ENCODE assay signal across 21 mouse cellular contexts in genomic region chr3:121699401-121699800, GRCm38 (mm10). TPM values are rescaled to one million over a fixed set of nuclear protein-coding genes. Genes with fewer than 3 reads are reported as not detected.
DNase-seq lines count a peak whose midpoint lies in the region; ATAC-seq lines count a peak whose summit lies in the region.
"Had no signal": no experiment of that assay in that cellular context is flagged by ENCODE, and none has a peak within 500 bp of the region (broad histone marks: within the 10 kb centered on the region; RNA-seq: fewer than 3 reads in every experiment).

No protein-coding gene starts in this region.

- no peak overlapping the region for H3K4me2 ChIP-seq in neural tube, embryonic 11.5 days (ENCODE audit: low read depth)
- H3K4me2 ChIP-seq in hindbrain, embryonic 13.5 days: no peak overlapping the region
- H3K4me2 ChIP-seq in midbrain, embryonic 15.5 days: no peak overlapping the region

- no peak overlapping the region for H3K9ac ChIP-seq in neural tube, embryonic 11.5 days (ENCODE audit: low read length)
- no peak overlapping the region for H3K9ac ChIP-seq in hindbrain, embryonic 13.5 days
- no peak overlapping the region for H3K9ac ChIP-seq in midbrain, embryonic 15.5 days

- peak overlapping the region; percentile 82 for H3K27ac ChIP-seq in neural tube, embryonic 11.5 days (ENCODE audit: low read depth, low read length)
- peak overlapping the region; percentile 90 for H3K27ac ChIP-seq in hindbrain, embryonic 13.5 days
- peak overlapping the region; percentile 89 for H3K27ac ChIP-seq in midbrain, embryonic 15.5 days
- H3K27ac ChIP-seq: heart, adult 2 months had no signal

- no peak for DNase-seq in neural tube, embryonic 11.5 days (ENCODE audit: low spot score)
- DNase-seq in neural tube, embryonic 10.5 days (ENCODE audit: extremely low spot score, low spot score): no peak
- no peak for DNase-seq in urinary bladder, postnatal 25 days (ENCODE audit: low spot score)
- no peak for DNase-seq in cerebellum, postnatal 14 days
- DNase-seq: adrenal gland, adult 2 months; cerebellum, adult 8-10 months; kidney, adult 9 months; lung, postnatal 36 days; right cerebral cortex, postnatal 14 days had no signal

- no peak for ATAC-seq in neural tube, embryonic 11.5 days (ENCODE audit: insufficient read depth, low FRiP score, low TSS enrichment)
- 0 out of 2 replicates have a peak, but pooled peaks have one; percentile 7 for ATAC-seq in hindbrain, embryonic 13.5 days (ENCODE audit: low FRiP score)
- peak; percentile 34 for ATAC-seq in midbrain, embryonic 15.5 days (replicated peaks)
- ATAC-seq in activated CD4-positive, CD25-positive, alpha-beta regulatory T cell, adult 4 months: no peak
- ATAC-seq: inflammation-experienced regulatory T-cells, adult 6 months had no signal

- H3K4me1 ChIP-seq in neural tube, embryonic 11.5 days (ENCODE audit: control insufficient read depth, insufficient read depth, low read length): peaks cover 18% of the 10 kb centered on the region; the same call in 1 of the 2 replicates
- peaks cover 32% of the 10 kb centered on the region for H3K4me1 ChIP-seq in hindbrain, embryonic 13.5 days (replicated peaks)
- H3K4me1 ChIP-seq in midbrain, embryonic 15.5 days: peaks cover 28% of the 10 kb centered on the region

- no peaks in the 10 kb centered on the region for H3K36me3 ChIP-seq in neural tube, embryonic 11.5 days (ENCODE audit: control insufficient read depth, insufficient read depth, low read length)
- H3K36me3 ChIP-seq in hindbrain, embryonic 13.5 days: no peaks in the 10 kb centered on the region
- H3K36me3 ChIP-seq in midbrain, embryonic 15.5 days (replicated peaks): no peaks in the 10 kb centered on the region

- 70% methylated on average over 4 of the region's 4 CpGs for WGBS in neural tube, embryonic 11.5 days
- WGBS in hindbrain, embryonic 13.5 days: 73% methylated on average over 4 of the region's 4 CpGs
- 74% methylated on average over 4 of the region's 4 CpGs for WGBS in midbrain, embryonic 15.5 days

- H3K4me3 ChIP-seq in neural tube, embryonic 11.5 days (ENCODE audit: low read depth, low read length): no peak overlapping the region
- no peak overlapping the region for H3K4me3 ChIP-seq in hindbrain, embryonic 13.5 days
- no peak overlapping the region for H3K4me3 ChIP-seq in midbrain, embryonic 15.5 days
- H3K4me3 ChIP-seq: heart, adult 2 months had no signal

- no peaks in the 10 kb centered on the region for H3K27me3 ChIP-seq in neural tube, embryonic 11.5 days (ENCODE audit: control insufficient read depth, insufficient read depth, low read length)
- H3K27me3 ChIP-seq in hindbrain, embryonic 13.5 days: no peaks in the 10 kb centered on the region
- H3K27me3 ChIP-seq in midbrain, embryonic 15.5 days (replicated peaks): no peaks in the 10 kb centered on the region

- H3K9me3 ChIP-seq in neural tube, embryonic 11.5 days (ENCODE audit: control insufficient read depth, low read length): no peaks in the 10 kb centered on the region
- H3K9me3 ChIP-seq in hindbrain, embryonic 13.5 days: no peaks in the 10 kb centered on the region
- H3K9me3 ChIP-seq in midbrain, embryonic 15.5 days: no peaks in the 10 kb centered on the region

RNA-seq across cellular contexts. Expression of gene F3, which starts 23.9 kb away (rescaled TPM):
- 8.2 and 9.0 TPM in 2 replicates for polyA plus RNA-seq in neural tube, embryonic 11.5 days (2014; fragmentation: Nextera tagmentation; extraction: Ambion mirVana)
- polyA plus RNA-seq in hindbrain, embryonic 13.5 days (2015; fragmentation: Nextera tagmentation; extraction: Ambion mirVana): 5.6 and 5.8 TPM in 2 replicates
- polyA plus RNA-seq in midbrain, embryonic 15.5 days (2015; fragmentation: Nextera tagmentation; extraction: Ambion mirVana): 7.3 and 9.1 TPM in 2 replicates
- not detected for polyA plus RNA-seq in activated CD4-positive, CD25-positive, alpha-beta regulatory T cell, adult 4 months (2017; shearing (Covaris generic))

RNA-seq across cellular contexts. Expression of gene 4930432M17Rik, which starts 28.8 kb away (rescaled TPM):
- not detected in 2 replicates for polyA plus RNA-seq in neural tube, embryonic 11.5 days (2014; fragmentation: Nextera tagmentation; extraction: Ambion mirVana)
- not detected in 2 replicates for polyA plus RNA-seq in hindbrain, embryonic 13.5 days (2015; fragmentation: Nextera tagmentation; extraction: Ambion mirVana)
- polyA plus RNA-seq in midbrain, embryonic 15.5 days (2015; fragmentation: Nextera tagmentation; extraction: Ambion mirVana): not detected in 2 replicates
- polyA plus RNA-seq in activated CD4-positive, CD25-positive, alpha-beta regulatory T cell, adult 4 months (2017; shearing (Covaris generic)): not detected
- polyA plus RNA-seq: adrenal gland, adult 2 months; brain, embryonic 14.5 days; C2C12; heart, adult 2 months; heart, embryonic 16.5 days; inflammation-experienced regulatory T-cells, adult 6 months; limb, embryonic 14.5 days; liver, embryonic 16.5 days; testis, adult 2 months; urinary bladder, adult 2 months had no signal

Comparison
In these comparisons a context has a peak if more than half of its experiments do, and no peak if none do; other contexts are left out.
1. ATAC-seq: peak in hindbrain, embryonic 13.5 days (single experiment) and midbrain, embryonic 15.5 days (single experiment); none in neural tube, embryonic 11.5 days (single experiment) and activated CD4-positive, CD25-positive, alpha-beta regulatory T cell, adult 4 months (single experiment).
2. Peak in every context shown above with its lines, with median percentiles within 50 percentile points of each other: H3K27ac ChIP-seq.